Mouse (Mus musculus) ES-Bruce4 (cell line): Measurements from ENCODE around the gene Far1.
A peak's percentile ranks its signal among the peaks of the same experiment; 100 is the strongest.

Source experiments
- CTCF ChIP-seq: IDR thresholded peaks from one replicate; pipeline ENCODE4 v1.8.1; 2011; ENCODE audit warnings: low read depth, low read length
- EP300 ChIP-seq: IDR thresholded peaks from 2 replicates; pipeline ENCODE4 v1.6.1; 2011; ENCODE audit warnings: low read depth, low read length; ENCODE audit not compliant: insufficient read depth
- POLR2A ChIP-seq: IDR thresholded peaks from one replicate; pipeline ENCODE4 v1.8.1; 2011; ENCODE audit warnings: low read length; ENCODE audit not compliant: insufficient read depth

- peak; percentile 13 for TF ChIP-seq CTCF
- peak; percentile 69 for TF ChIP-seq POLR2A
- TF ChIP-seq EP300 = no peak
Measured at GRCm38 (mm10) chr7:113513286-113513962, at the start of gene Far1.
